Mouse (Mus musculus) cerebellum, postnatal 14 days (tissue): Measurements from ENCODE around the gene Srsf7.

ENCODE experiments used
- DNase-seq, 2 experiments: peaks; one replicate each; pipeline ENCODE4 v3.0.0; 2021; ENCODE audit warnings: mixed read lengths in 2 of 2

The Srsf7 gene

DNA sequence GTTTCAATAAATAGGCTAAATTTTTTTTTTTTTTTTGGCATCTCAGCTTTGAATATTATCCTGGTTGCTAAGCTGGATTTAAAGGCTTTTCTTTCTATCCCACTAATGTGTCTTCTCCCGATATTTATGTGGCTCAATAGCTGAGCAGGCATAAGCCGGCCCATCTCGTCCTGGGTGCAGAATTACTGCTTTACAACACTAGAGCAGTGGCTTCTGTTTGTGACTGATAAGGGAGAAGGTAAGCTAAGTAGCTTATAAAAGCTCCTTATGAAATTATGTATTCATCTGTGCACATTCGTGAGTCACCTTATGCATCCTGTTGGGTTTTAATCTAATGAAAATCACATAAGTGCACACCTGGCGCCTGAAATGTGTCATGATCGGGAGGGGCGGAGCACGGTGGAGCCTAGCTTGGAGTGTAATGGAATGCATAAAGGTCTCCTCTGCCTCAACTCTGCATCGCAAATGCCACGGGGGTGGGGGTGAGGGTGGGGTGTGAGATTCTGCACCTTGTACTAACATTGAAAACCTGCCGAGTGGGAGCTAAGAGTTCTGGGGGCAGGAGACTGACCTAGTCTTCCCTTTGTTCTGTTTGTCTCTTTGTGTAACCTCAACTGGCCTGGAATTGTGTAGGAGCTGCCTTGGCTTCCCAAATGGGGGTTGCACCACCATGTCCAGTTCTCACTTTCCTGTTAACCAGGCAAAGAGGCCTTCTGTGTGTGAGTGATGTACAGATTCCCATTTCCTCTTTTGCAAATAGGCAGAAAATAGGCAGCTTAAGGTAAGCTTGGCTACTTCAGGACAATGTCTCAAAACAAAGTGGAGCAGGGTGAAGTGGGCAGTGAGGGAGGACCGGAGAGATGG, 54.1 kb downstream of the Srsf7 start:
- no peak for DNase-seq

DNA sequence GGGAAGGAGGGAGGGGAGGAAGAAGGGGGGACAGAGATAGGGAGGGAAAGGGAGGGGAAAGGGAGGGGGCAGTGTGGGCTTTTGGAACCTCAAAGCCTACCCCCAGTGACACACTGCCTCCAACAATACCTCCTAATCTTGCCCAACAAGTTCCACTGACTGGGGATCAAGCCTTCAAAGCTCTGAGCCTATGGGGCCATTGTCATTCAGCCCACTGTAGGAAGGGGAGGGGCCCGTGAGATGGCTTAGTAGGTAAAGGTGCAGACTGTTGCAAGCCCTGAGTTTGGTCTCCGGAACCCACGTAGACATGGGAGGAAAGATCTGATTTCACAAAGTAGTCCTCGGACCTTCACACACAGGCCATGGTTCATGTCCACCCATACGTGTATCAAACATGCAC, 55.8 kb downstream of the Srsf7 start:
- DNase-seq, result no peak
